Mouse (Mus musculus) liver, embryonic 11.5 days (tissue): ENCODE data around the gene Ctdsp2. TPM values are rescaled to one million over a fixed set of nuclear protein-coding genes. Genes with fewer than 3 reads are reported as not detected.

ENCODE experiments used
- ATAC-seq: fragments of 200-750 bp; cut with Nextera tagmentation; replicated peaks from 2 replicates; pipeline ENCODE4 v1.8.0; 2017; ENCODE audit warnings: moderate number of reproducible peaks, mild to moderate bottlenecking, moderate TSS enrichment, moderate library complexity; ENCODE audit not compliant: low FRiP score
- DNase-seq: peaks from one replicate; pipeline ENCODE4 v3.0.0-alpha.2; 2017; ENCODE audit warnings: low spot score
- H3K27ac ChIP-seq: fragments of 300-500 bp; sonication (generic); 2 replicates; pipeline ENCODE4 v1.5.1; 2014; ENCODE audit warnings: mild to moderate bottlenecking, low read depth, low read length, control low read depth
- H3K27me3 ChIP-seq: fragments of 300-500 bp; sonication (generic); replicated peaks from 2 replicates; pipeline ENCODE4 v1.6.1; 2014; ENCODE audit warnings: low read length, mixed read lengths; ENCODE audit not compliant: control insufficient read depth, insufficient read depth
- H3K36me3 ChIP-seq: fragments of 300-500 bp; sonication (generic); 2 replicates; pipeline ENCODE4 v1.6.1; 2014; ENCODE audit warnings: mild to moderate bottlenecking, low read length, moderate library complexity, mixed read lengths; ENCODE audit not compliant: control insufficient read depth, insufficient read depth
- H3K4me1 ChIP-seq: fragments of 300-500 bp; sonication (generic); replicated peaks from 2 replicates; pipeline ENCODE4 v1.6.1; 2014; ENCODE audit warnings: low read length, mixed read lengths; ENCODE audit not compliant: control insufficient read depth, insufficient read depth
- H3K4me2 ChIP-seq: fragments of 300-500 bp; sonication (generic); 2 replicates; pipeline ENCODE4 v1.6.1; 2014; ENCODE audit warnings: mild to moderate bottlenecking, control low read depth, moderate library complexity
- H3K4me3 ChIP-seq: fragments of 300-500 bp; sonication (generic); 2 replicates; pipeline ENCODE4 v1.5.1; 2014; ENCODE audit warnings: low read depth, low read length, control low read depth
- H3K9ac ChIP-seq: fragments of 300-500 bp; sonication (generic); 2 replicates; pipeline ENCODE4 v1.6.1; 2014; ENCODE audit warnings: low read depth, low read length, control low read depth
- H3K9me3 ChIP-seq: fragments of 300-500 bp; sonication (generic); 2 replicates; pipeline ENCODE4 v1.6.1; 2016; ENCODE audit warnings: low read length, inconsistent platforms, mixed read lengths; ENCODE audit not compliant: control insufficient read depth
- WGBS: fragments of 180-500 bp; shearing (Covaris S2); extraction: QIAGEN DNeasy Blood & Tissue Kit; methylation state at CpG from one replicate; pipeline ENCODE4 v1.1.7; 2014; 5-methylcytosine and 5-hydroxymethylcytosine counted together
- polyA plus RNA-seq: library from polyadenylated mRNA; unstranded; fragments of >200 nt; fragmentation: Nextera tagmentation; extraction: Ambion mirVana; gene quantifications from 2 replicates; pipeline ENCODE4 v1.2.1, GENCODE M21; 2014

The Ctdsp2 gene
- polyA plus RNA-seq, 1 experiment from 2014 or later, result 42.2 TPM

DNA sequence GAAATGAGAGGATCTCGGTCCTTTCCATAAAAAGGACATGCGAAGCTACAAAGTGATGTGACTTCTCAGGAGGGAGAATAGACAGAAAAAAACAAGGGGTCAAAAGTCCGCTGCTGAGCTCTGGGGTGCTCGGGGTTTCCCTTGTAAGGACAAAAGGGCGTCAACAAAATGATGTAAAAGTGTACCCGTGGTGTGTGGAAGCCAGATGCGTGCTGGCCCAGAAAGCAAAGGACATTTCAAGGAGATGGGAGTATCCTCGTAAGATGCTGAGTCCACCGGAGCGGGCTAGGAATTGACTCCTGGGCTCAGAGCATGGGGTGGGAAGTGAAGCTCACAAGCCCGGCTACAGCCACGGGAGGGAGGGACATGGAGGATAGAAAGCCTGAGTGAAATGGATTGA is 59.1 kb downstream of the Ctdsp2 start:
- Histone ChIP-seq H3K9me3 (no peaks in the 10 kb centered on the region), H3K4me2 (no peak overlapping the region), H3K36me3 (no peaks in the 10 kb centered on the region), H3K4me1 (peaks cover 3% of the 10 kb centered on the region), H3K9ac (no peak overlapping the region), H3K27ac (no peak overlapping the region), H3K4me3 (no peak overlapping the region), H3K27me3 (peaks cover 12% of the 10 kb centered on the region)
- WGBS, result 74% methylated on average over 12 of the region's 12 CpGs
- no peak for DNase-seq
- ATAC-seq, result no peak

DNA sequence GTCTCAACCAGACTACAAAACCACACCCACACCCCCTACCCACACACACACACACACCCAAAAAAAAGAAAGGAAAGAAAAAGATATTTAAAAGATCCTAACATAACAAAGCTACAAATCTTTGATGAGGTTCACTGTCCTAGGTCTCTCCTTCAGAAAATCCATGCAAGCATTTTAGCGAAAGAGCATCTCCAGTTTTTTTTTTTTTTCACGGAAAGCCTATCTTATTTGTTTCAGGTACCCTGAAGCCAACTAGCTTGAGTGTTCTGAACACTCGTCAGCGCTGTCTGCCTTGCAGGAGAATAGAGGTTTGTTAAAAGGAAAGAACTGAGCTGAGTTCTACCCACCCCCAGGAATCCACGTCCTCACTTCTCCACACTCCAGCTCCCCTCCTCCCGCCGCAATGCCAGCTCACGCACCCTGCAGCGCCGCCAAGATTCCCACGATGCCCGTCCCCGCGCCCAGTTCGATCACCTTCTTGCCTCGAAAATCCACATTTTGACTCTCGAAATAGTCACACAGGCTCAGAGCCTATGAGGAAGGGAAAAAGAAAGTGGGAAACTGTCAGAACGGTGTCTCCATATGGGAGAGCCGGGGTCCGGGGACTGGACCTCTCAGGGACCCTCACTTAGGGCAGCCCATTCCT is 62.2 kb downstream of the Ctdsp2 start:
- Histone ChIP-seq H3K4me3 (peak overlapping the region; percentile 86), H3K36me3 (no peaks in the 10 kb centered on the region), H3K9ac (peak overlapping the region; percentile 78), H3K4me1 (peaks cover 7% of the 10 kb centered on the region), H3K4me2 (peak overlapping the region; percentile 100), H3K27me3 (peaks cover 12% of the 10 kb centered on the region), H3K9me3 (no peaks in the 10 kb centered on the region), H3K27ac (no peak overlapping the region)
- ATAC-seq (0 out of 2 replicates have a peak, but pooled peaks have one; percentile 4), DNase-seq (no peak)
- WGBS, result 2% methylated on average over 20 of the region's 20 CpGs

DNA sequence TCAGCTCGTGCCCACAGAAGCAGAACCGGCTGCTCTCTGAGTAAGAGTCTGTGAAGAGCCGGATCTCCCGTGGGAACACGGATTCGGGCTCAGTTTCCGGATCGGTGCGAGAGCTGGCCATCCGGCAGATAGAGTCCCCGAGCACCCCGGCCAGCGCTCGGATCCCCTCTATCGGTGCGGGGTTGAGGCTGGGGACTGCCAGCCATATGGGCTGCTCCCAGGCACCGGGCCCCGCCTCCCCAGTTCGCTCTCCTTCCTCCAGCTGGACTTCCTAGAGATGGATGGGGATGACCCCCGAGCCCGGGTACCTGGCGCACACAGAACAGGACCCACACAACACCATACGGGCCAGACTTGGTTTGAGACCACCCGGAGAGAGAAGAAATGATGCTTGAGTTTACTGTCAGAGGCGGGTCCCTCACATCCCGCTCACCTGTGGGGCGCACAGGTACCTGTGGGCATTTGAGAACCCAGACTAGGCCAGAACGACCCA is 62.8 kb downstream of the Ctdsp2 start, which contains the start of the genes Mettl1 and Eef1akmt3:
TSS of gene Mettl1 (plus strand) at position 141 of the 493 bp plus-strand sequence.
TSS of gene Eef1akmt3 (minus strand) at position 240 of the 493 bp plus-strand sequence.
- DNase-seq, result no peak
- peak; percentile 65 for ATAC-seq
- H3K36me3 ChIP-seq, result no peaks in the 10 kb centered on the region
- peak within 1 kb of the TSS; percentile 100 for H3K4me2 ChIP-seq
- peak within 1 kb of the TSS; percentile 86 for H3K4me3 ChIP-seq
- H3K27me3 ChIP-seq, result peaks cover 12% of the 10 kb centered on the region
- under 1% methylated on average over 28 of the region's 28 CpGs for WGBS
- peak within 1 kb of the TSS; percentile 55 for H3K27ac ChIP-seq
- no peaks in the 10 kb centered on the region for H3K9me3 ChIP-seq
- peak within 1 kb of the TSS; percentile 78 for H3K9ac ChIP-seq
- H3K4me1 ChIP-seq, result peaks cover 7% of the 10 kb centered on the region

- WGBS, result under 1% methylated on average over 44 of the region's 44 CpGs
- Histone ChIP-seq H3K4me2 (peak overlapping the region; percentile 100), H3K9ac (peak overlapping the region; percentile 78), H3K9me3 (no peaks in the 10 kb centered on the region), H3K4me1 (peaks cover 7% of the 10 kb centered on the region), H3K27ac (peak overlapping the region; percentile 55), H3K36me3 (no peaks in the 10 kb centered on the region), H3K27me3 (peaks cover 12% of the 10 kb centered on the region), H3K4me3 (peak overlapping the region; percentile 86)
- DNase-seq (peak; percentile 94), ATAC-seq (peak; percentile 86)
Measured at GRCm38 (mm10) chr10:127041774-127042338, 63.3 kb downstream of the Ctdsp2 start.

DNA sequence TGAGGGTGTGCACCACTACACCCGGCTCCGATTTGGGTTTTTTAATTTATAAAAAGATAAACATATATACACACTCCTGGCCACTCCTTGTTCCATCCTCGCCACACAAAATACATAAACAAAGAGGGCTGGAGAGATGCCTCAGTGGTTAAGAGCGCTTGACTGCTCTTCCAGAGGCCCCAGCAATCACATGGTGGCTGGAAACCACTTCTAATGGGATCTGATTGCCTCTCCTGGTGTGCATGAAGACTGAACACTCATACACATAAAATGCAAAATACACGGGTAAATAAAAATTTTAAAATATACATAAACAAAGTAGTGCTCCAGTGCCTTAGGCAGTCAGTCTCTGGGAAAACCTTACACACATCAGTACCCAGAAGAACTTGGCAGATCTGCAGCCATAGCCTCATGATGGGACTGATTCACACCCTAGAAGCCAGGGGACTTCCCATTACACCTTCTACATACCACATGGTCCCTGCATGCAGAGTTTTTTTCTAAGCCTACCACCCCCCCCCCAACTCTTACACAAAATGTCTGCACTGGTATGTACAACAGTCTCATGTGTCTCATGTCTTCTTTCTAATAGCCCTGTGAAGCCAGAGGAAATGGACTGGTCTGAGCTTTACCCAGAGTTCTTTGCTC is 64.1 kb downstream of the Ctdsp2 start:
- Histone ChIP-seq H3K36me3 (no peaks in the 10 kb centered on the region), H3K4me2 (peak overlapping the region; percentile 100), H3K27ac (peak overlapping the region; percentile 34; the same call in 1 of the 2 replicates), H3K27me3 (peaks cover 16% of the 10 kb centered on the region), H3K9me3 (no peaks in the 10 kb centered on the region), H3K4me3 (peak overlapping the region; percentile 86), H3K4me1 (peaks cover 7% of the 10 kb centered on the region), H3K9ac (peak overlapping the region; percentile 78)
- 19% methylated on average over 5 of the region's 5 CpGs for WGBS
- ATAC-seq (no peak), DNase-seq (no peak)

GRCm38 (mm10) chr10:127043187-127043586 is 64.7 kb downstream of the Ctdsp2 start:
- WGBS, result 93% methylated on average over 6 of the region's 6 CpGs
- H3K9ac ChIP-seq, result peak overlapping the region; percentile 14; the same call in 1 of the 2 replicates

DNA sequence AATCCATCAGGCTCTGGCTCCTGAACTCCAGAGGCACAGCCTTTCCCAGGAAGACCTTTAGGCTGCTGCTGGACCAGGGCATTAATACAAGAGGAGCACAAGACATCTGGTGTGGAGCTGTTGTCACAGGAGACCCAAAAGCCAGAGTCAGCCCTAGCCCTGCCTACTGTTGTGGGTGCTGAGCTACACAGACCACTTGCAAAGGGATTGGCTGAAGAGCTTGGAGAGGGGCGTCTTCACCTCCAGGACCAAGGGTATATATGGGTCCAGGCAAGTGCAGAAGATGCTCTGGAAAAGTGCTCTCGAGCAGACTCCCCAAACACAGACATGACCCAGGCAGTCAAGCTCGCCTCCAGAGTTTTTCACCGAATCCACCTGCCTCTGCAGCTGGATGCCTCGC is 69.4 kb downstream of the Ctdsp2 start, which contains the start of gene Cyp27b1:
TSS of gene Cyp27b1 (plus strand) at position 297 of the 400 bp plus-strand sequence.
- WGBS, result 27% methylated on average over 5 of the region's 5 CpGs
- H3K4me1 ChIP-seq, result peaks cover 4% of the 10 kb centered on the region
- H3K36me3 ChIP-seq, result no peaks in the 10 kb centered on the region
- 0 out of 2 replicates have a peak, but pooled peaks have one; percentile 4 for ATAC-seq
- no peak within 1 kb of the TSS for H3K27ac ChIP-seq
- peak within 1 kb of the TSS; percentile 30; the same call in 1 of the 2 replicates for H3K4me2 ChIP-seq
- no peaks in the 10 kb centered on the region for H3K9me3 ChIP-seq
- H3K9ac ChIP-seq, result no peak within 1 kb of the TSS
- peaks cover 56% of the 10 kb centered on the region for H3K27me3 ChIP-seq
- DNase-seq, result no peak
- H3K4me3 ChIP-seq, result no peak within 1 kb of the TSS; the same call in 1 of the 2 replicates

More at GRCm38 (mm10) chr10:127043187-127043586, 64.7 kb downstream of the Ctdsp2 start:
- Histone ChIP-seq H3K4me3 (no peak overlapping the region), H3K9me3 (no peaks in the 10 kb centered on the region), H3K27ac (no peak overlapping the region), H3K4me1 (peaks cover 7% of the 10 kb centered on the region), H3K36me3 (no peaks in the 10 kb centered on the region), H3K27me3 (peaks cover 22% of the 10 kb centered on the region), H3K4me2 (peak overlapping the region; percentile 14)
- DNase-seq, result no peak
- no peak for ATAC-seq

DNA sequence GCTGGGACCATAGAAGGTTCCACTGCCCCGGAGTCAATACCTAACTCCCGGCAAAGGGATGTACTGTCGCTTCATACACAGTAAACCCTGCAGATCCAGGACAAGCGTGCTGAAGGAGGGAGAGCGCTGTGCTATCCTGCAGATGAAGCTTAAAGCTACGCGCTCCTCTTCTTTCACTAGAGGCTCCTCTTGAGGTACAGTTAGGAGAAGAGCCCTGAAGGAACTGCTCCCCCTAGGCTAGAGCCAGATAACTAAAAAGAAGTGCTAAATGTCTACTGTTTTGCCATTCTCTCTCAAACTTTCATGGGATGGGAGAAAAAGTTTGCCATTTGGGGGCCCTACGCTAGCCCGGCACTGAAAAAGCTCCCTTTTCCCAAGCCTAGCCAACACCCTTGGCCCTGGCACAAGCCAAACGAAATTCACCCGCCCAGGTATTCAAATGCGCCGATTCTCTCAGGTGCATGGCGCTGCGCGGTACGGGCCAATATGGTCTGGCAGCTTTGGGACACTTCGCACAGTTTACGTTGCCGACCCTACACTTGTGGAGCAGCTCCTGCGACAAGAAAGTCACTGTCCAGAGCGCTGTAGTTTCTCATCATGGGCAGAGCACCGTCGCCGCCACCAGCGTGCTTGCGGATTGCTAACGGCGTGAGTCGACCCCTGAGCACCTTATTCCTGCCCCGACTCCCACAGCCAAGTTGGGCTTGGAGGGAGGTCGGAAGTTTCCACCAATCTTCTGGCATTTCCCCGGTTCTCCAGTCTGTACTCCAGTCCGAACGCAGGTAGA is 70.3 kb downstream of the Ctdsp2 start:
- H3K27me3 ChIP-seq, result peaks cover 56% of the 10 kb centered on the region
- H3K9me3 ChIP-seq, result no peaks in the 10 kb centered on the region
- H3K27ac ChIP-seq, result no peak overlapping the region
- H3K9ac ChIP-seq, result no peak overlapping the region
- no peaks in the 10 kb centered on the region for H3K36me3 ChIP-seq
- 7% methylated on average over 35 of the region's 35 CpGs for WGBS
- H3K4me2 ChIP-seq, result peak overlapping the region; percentile 30
- H3K4me3 ChIP-seq, result no peak overlapping the region; the same call in 1 of the 2 replicates
- DNase-seq (no peak), ATAC-seq (no peak)
- peaks cover 3% of the 10 kb centered on the region; the same call in 1 of the 2 replicates for H3K4me1 ChIP-seq
